Mouse (Mus musculus): ENCODE data around the gene Rnf150. TPM values are rescaled to one million over a fixed set of nuclear protein-coding genes. Genes with fewer than 3 reads are reported as not detected.
A peak's percentile ranks its signal among the peaks of the same experiment; 100 is the strongest.

Gene Rnf150
- polyA plus RNA-seq, 1 experiment from 2014 or later: 0.75 TPM

DNA sequence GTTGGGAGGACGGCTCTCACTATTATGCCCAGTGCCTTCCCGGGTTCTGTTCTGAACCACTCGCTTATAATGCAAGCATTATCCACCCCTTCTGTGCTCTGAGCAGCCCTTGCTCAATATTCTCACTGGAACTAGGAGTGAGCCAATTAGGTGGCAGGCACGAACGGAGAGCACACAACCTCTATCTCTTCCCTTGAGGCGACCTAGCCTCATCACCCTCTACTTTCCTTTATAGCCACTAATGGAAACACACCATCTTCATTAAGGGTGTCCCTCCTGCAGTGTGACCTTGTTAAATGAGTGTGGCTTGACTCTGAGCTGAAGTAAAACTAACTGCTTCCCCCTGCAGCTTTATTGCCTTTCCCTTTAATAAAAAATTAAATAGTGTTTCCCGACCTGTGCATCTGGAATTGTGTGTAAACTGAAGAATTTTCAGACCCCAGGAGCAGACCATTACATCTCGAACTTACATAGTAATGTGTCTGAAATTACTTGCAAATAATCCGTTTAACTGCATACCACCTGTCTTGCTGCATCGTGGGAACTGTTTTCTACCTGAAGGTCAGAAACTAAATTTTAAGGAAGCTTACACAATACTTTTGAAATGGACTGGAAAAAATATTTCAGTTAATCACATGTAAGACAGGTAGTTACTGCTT lies 26.0 kb downstream of the Rnf150 start:
- Histone ChIP-seq H3K9me3 (replicated peaks) (no peaks in the 10 kb centered on the region), H3K27me3 (replicated peaks) (no peaks in the 10 kb centered on the region), H3K9ac (no peak overlapping the region), H3K36me3 (no peaks in the 10 kb centered on the region), H3K4me3 (no peak overlapping the region), H3K27ac (ENCODE audit: poor library complexity, severe bottlenecking) (no peak overlapping the region), H3K4me2 (no peak overlapping the region), H3K4me1 (replicated peaks) (peaks cover 6% of the 10 kb centered on the region; the same call in 1 of the 2 replicates)
- 73% methylated on average over 10 of the region's 10 CpGs for whole genome bisulfite sequencing
- no peak for ATAC-seq (ENCODE audit: insufficient number of reproducible peaks, low FRiP score)

DNA sequence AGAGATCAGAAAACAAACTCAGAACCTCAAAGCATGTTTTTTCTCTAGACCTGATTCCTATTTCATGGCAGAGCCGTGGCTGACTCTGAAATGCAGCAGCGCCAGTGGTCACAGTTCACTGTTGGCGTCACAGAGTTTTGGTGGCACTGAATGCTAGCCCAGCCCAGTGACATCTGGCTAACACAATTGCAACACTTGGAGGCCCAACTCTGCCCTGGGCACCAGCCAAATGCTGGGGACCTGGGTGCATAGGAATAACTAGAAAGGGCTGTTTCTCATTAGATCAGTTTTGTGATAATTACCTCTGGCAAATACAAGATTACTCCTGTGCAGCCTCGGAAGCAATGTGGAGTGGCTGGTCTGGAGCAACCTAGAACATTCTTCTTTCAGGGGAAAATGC lies 31.9 kb downstream of the Rnf150 start:
- 78% methylated on average over 4 of the region's 4 CpGs for WGBS
- H3K27me3 ChIP-seq (replicated peaks): no peaks in the 10 kb centered on the region
- no peak overlapping the region for H3K4me2 ChIP-seq
- H3K36me3 ChIP-seq: no peaks in the 10 kb centered on the region
- H3K9me3 ChIP-seq (replicated peaks): no peaks in the 10 kb centered on the region
- H3K27ac ChIP-seq (ENCODE audit: poor library complexity, severe bottlenecking): no peak overlapping the region
- H3K4me3 ChIP-seq: no peak overlapping the region
- H3K4me1 ChIP-seq (replicated peaks): peaks cover 9% of the 10 kb centered on the region
- H3K9ac ChIP-seq: no peak overlapping the region
- ATAC-seq (ENCODE audit: insufficient number of reproducible peaks, low FRiP score): no peak

DNA sequence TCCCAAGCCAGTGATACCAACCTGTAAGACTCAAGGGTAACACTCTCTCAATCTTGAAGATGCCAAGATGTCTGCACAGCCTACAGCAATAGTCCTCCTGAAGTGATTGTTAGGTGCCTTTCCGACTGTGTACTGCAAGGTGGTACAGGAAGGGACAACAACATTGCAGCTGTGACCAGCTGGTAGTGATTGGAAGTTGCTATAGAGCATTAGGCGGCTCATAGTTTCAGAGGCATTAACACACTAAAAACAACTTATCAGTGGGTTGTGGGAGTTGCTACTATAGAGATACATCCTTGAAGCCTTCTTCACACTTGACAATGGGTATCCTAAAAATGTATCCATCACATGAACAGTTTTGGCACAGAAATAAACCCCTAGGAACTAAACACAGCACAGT lies 33.6 kb downstream of the Rnf150 start:
- H3K27ac ChIP-seq (ENCODE audit: poor library complexity, severe bottlenecking): no peak overlapping the region
- 84% methylated on average over 2 of the region's 2 CpGs for WGBS
- H3K27me3 ChIP-seq (replicated peaks): no peaks in the 10 kb centered on the region
- peaks cover 9% of the 10 kb centered on the region for H3K4me1 ChIP-seq (replicated peaks)
- no peak overlapping the region for H3K4me2 ChIP-seq
- no peak overlapping the region for H3K9ac ChIP-seq
- H3K4me3 ChIP-seq: no peak overlapping the region
- H3K36me3 ChIP-seq: no peaks in the 10 kb centered on the region
- ATAC-seq (ENCODE audit: insufficient number of reproducible peaks, low FRiP score): no peak
- H3K9me3 ChIP-seq (replicated peaks): no peaks in the 10 kb centered on the region

DNA sequence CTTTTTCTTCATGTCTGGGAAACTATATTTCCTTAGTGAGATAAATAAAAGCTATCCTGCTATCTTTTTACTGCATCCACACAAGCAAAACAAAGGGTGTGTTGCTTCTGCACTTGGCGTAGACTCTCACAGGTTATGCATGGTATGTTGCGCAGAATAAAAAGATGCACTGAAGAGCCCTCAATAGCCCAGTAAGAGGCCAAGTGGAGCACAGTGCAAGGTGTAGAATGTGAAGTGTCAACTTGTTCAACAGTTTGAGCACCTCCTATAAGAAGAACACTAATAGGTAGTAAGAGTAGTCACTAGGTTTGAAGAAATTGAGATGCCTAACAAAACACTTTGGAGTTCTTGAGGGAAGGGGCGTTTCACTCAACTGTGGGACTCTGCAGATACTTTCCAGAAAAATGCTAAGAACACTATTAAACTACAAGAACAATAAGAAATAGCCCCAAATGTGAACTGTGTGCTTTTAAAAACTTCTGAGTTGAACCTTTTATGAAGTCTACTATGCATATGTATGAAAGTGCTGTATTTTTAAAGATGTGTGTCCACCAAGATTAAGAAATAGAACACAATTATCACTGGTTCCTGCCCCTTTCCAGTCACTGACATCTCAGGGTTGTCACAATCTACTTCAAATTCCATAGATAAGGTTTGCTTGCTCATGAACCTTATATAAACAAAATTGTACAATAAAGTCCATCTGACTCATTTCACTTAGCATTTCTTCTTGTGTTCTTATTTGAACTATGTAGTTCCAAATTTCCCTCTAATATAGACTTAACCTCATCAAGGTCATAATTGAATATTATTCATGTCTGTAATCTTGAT lies 34.7 kb downstream of the Rnf150 start:
- no peak overlapping the region for H3K9ac ChIP-seq
- H3K9me3 ChIP-seq (replicated peaks): no peaks in the 10 kb centered on the region
- H3K4me1 ChIP-seq (replicated peaks): peaks cover 11% of the 10 kb centered on the region
- no peak for ATAC-seq (ENCODE audit: insufficient number of reproducible peaks, low FRiP score)
- no peak overlapping the region for H3K27ac ChIP-seq (ENCODE audit: poor library complexity, severe bottlenecking)
- no peak overlapping the region for H3K4me3 ChIP-seq
- 73% methylated on average over 3 of the region's 3 CpGs for WGBS
- H3K36me3 ChIP-seq: no peaks in the 10 kb centered on the region
- no peak overlapping the region for H3K4me2 ChIP-seq
- H3K27me3 ChIP-seq (replicated peaks): no peaks in the 10 kb centered on the region

DNA sequence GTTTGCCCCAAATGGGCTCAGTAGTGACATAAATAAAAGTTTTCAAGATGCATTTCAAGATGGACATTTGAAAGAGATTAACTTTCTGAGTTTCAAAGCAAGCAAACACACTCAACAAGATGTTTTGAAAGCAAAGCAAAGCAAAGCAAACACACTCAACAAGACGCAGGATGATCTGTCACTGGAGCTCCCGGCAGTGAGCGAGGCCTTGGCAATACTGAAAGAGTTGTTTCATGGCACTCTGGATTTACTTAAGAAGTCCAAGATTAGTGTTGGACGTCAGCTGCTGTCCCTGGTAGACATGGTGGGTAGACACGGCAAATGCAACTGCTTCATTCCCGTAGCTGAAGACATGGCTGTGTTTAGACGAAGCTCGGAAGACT lies 35.3 kb downstream of the Rnf150 start:
- H3K27me3 ChIP-seq (replicated peaks): no peaks in the 10 kb centered on the region
- H3K9ac ChIP-seq: no peak overlapping the region
- no peaks in the 10 kb centered on the region for H3K36me3 ChIP-seq
- H3K4me3 ChIP-seq: no peak overlapping the region
- no peak overlapping the region for H3K4me2 ChIP-seq
- ATAC-seq (ENCODE audit: insufficient number of reproducible peaks, low FRiP score): no peak
- H3K9me3 ChIP-seq (replicated peaks): no peaks in the 10 kb centered on the region
- H3K27ac ChIP-seq (ENCODE audit: poor library complexity, severe bottlenecking): no peak overlapping the region
- 79% methylated on average over 8 of the region's 8 CpGs for WGBS
- H3K4me1 ChIP-seq (replicated peaks): peaks cover 16% of the 10 kb centered on the region

DNA sequence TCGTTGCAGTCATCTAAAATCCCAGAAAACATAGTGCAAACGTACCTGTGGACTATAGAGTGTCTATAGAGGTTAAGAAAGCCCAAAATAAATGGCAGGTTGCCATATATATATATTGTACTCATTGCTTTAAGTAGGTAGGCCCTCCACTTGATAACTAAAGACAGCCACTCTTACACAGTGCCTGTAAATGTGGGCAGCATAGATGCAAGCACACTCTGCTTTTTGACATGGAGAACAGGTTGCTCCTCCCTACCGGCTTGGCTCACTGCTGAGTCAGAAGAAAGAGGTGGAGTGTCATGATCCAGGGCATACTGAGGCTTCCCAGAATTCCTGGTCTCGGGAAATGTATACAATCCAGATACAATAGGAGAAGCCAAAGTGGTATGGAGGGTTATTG lies 37.8 kb downstream of the Rnf150 start:
- Histone ChIP-seq H3K4me2 (no peak overlapping the region), H3K27me3 (replicated peaks) (no peaks in the 10 kb centered on the region), H3K9me3 (replicated peaks) (no peaks in the 10 kb centered on the region), H3K36me3 (no peaks in the 10 kb centered on the region), H3K27ac (ENCODE audit: poor library complexity, severe bottlenecking) (no peak overlapping the region), H3K4me1 (replicated peaks) (peaks cover 33% of the 10 kb centered on the region), H3K4me3 (no peak overlapping the region), H3K9ac (no peak overlapping the region)
- WGBS: 74% methylated on average over 4 of the region's 4 CpGs
- ATAC-seq (ENCODE audit: insufficient number of reproducible peaks, low FRiP score): no peak

DNA sequence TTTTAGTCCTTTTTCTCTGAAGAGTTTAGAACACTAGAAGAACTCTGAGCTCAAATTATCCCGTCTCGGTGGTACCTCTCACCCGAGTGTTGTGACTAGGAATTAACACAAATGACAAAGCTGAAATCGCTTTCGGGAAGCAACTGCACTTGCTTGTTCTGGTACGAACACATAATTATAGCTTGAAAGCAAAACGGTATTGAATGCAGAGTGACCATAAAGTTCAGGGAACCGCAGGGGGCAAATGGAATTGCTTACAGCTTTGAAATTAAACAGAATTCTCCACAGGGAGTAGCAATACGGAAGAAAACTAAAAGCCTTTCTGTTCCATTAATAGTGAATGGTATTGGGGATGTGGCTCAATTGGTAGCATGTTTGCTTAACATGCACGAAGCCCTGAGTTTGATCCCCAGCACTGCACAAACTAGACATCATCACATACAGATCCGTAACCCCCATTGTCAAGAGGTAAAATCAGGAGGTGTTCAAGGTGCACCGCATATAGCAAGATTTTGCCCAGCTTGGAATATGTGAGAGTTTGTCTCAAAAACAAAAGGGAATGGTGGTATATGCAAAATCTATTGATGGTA lies 38.5 kb downstream of the Rnf150 start:
- H3K27me3 ChIP-seq (replicated peaks): no peaks in the 10 kb centered on the region
- H3K9me3 ChIP-seq (replicated peaks): no peaks in the 10 kb centered on the region
- H3K4me1 ChIP-seq (replicated peaks): peaks cover 40% of the 10 kb centered on the region
- 88% methylated on average over 12 of the region's 12 CpGs for WGBS
- no peak overlapping the region for H3K4me2 ChIP-seq
- H3K9ac ChIP-seq: no peak overlapping the region
- no peaks in the 10 kb centered on the region for H3K36me3 ChIP-seq
- H3K27ac ChIP-seq (ENCODE audit: poor library complexity, severe bottlenecking): no peak overlapping the region
- ATAC-seq (ENCODE audit: insufficient number of reproducible peaks, low FRiP score): no peak
- H3K4me3 ChIP-seq: no peak overlapping the region

DNA sequence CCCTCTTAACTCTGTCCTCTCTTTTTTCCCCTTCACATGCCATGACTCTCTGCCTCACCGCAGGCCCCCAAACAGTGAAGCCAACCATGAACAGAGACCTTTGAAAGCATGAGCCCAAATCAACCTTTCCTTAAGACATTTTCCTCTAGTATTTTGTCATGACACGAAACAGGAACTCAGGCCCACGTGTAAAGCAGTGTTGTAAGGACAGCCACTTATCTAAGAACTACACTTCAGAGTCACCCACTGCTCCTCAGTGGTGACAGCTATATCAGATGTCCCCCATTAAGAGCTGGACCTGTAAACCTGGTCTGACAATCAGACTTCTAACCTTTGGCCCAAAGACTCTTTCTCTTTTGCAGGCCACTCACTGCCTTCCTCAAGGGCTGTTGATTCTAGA lies 40.3 kb downstream of the Rnf150 start:
- H3K9me3 ChIP-seq (replicated peaks): no peaks in the 10 kb centered on the region
- peaks cover 40% of the 10 kb centered on the region for H3K4me1 ChIP-seq (replicated peaks)
- H3K4me2 ChIP-seq: no peak overlapping the region
- no peaks in the 10 kb centered on the region for H3K27me3 ChIP-seq (replicated peaks)
- no peak overlapping the region for H3K4me3 ChIP-seq
- no peaks in the 10 kb centered on the region for H3K36me3 ChIP-seq
- H3K9ac ChIP-seq: 0 out of 2 replicates have a peak overlapping the region, but pooled peaks have one; percentile 7
- no peak overlapping the region for H3K27ac ChIP-seq (ENCODE audit: poor library complexity, severe bottlenecking)
- WGBS: 25% methylated on average over 3 of the region's 3 CpGs
- ATAC-seq (ENCODE audit: insufficient number of reproducible peaks, low FRiP score): no peak

DNA sequence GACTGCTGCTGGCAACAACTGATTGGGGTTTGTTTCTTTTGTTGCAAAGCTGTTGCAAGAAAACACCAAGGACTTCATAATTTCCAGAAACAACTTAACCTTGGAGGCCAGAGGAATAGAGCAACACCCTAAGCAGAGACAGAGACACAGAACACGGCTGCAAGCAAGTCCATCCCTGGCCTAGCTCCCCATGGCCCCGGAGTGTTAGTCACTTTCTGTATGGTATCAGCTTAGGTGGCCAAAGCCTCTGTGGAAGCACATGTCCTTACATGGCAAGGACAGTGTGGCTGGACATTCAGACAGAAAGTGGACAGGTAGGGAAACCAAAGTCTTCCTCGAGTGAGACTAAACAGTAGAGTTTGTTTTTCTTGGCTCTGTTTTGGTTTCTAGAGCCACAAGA lies 44.1 kb downstream of the Rnf150 start:
- no peak overlapping the region for H3K4me2 ChIP-seq
- no peak for ATAC-seq (ENCODE audit: insufficient number of reproducible peaks, low FRiP score)
- H3K9ac ChIP-seq: no peak overlapping the region
- no peak overlapping the region for H3K27ac ChIP-seq (ENCODE audit: poor library complexity, severe bottlenecking)
- H3K4me3 ChIP-seq: no peak overlapping the region
- H3K4me1 ChIP-seq (replicated peaks): peaks cover 39% of the 10 kb centered on the region
- H3K36me3 ChIP-seq: no peaks in the 10 kb centered on the region
- no peaks in the 10 kb centered on the region for H3K9me3 ChIP-seq (replicated peaks)
- WGBS: 69% methylated on average over 3 of the region's 3 CpGs
- H3K27me3 ChIP-seq (replicated peaks): no peaks in the 10 kb centered on the region

DNA sequence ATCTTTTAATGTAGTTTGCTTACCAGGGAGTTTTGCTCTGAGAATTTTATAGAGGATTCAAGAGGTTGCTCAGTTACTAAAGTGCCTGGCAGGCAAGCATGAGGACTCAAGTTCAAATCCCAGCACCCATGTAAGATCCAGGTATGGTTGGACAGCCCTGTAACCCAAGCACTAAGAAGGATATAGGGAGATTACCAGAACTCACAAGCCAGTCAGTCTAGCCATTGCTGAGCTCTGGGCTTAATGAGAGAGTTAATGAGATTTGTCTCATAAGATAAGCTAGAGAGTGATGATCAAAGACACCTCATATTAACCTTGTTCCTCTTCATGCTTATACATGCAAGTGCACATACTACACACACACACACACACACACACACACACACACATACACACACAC lies 48.3 kb downstream of the Rnf150 start:
- Histone ChIP-seq H3K36me3 (no peaks in the 10 kb centered on the region), H3K27ac (ENCODE audit: poor library complexity, severe bottlenecking) (no peak overlapping the region), H3K4me3 (no peak overlapping the region), H3K4me2 (no peak overlapping the region), H3K9me3 (replicated peaks) (no peaks in the 10 kb centered on the region), H3K4me1 (replicated peaks) (peaks cover 11% of the 10 kb centered on the region), H3K27me3 (replicated peaks) (no peaks in the 10 kb centered on the region), H3K9ac (no peak overlapping the region)
- no peak for ATAC-seq (ENCODE audit: insufficient number of reproducible peaks, low FRiP score)

DNA sequence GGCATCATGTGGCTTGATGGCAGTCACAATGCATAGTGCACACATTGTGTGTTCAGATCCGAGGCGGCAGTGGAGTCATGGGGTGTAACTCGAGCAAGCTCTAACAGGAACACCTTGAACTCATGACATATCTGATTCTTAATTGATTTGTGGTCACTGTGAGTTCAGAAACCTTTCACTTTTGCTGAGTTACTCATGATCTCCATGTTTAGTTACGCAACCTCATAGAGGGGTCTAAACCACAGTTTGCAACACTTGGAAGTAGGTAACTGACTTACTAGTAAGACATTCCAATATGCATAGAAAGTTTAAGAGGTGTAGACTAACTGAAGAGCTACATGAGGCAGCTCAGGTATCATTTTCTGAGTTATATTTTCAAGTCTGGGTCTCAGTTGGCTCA lies 49.1 kb downstream of the Rnf150 start:
- 79% methylated on average over 4 of the region's 4 CpGs for WGBS
- H3K4me1 ChIP-seq (replicated peaks): peaks cover 10% of the 10 kb centered on the region; the same call in 1 of the 2 replicates
- no peaks in the 10 kb centered on the region for H3K9me3 ChIP-seq (replicated peaks)
- ATAC-seq (ENCODE audit: insufficient number of reproducible peaks, low FRiP score): no peak
- no peak overlapping the region for H3K4me2 ChIP-seq
- no peak overlapping the region for H3K27ac ChIP-seq (ENCODE audit: poor library complexity, severe bottlenecking)
- H3K36me3 ChIP-seq: no peaks in the 10 kb centered on the region
- H3K9ac ChIP-seq: no peak overlapping the region
- H3K27me3 ChIP-seq (replicated peaks): no peaks in the 10 kb centered on the region
- no peak overlapping the region for H3K4me3 ChIP-seq

Data from heart, embryonic 12.5 days (tissue).